Mouse (Mus musculus): ENCODE data around the gene Sec1. TPM values are rescaled to one million over a fixed set of nuclear protein-coding genes. Genes with fewer than 3 reads are reported as not detected.

Sec1 gene
- polyA plus RNA-seq, 1 experiment: 0.18 TPM

GRCm38 (mm10) chr7:45628364-45629294 is 65.6 kb downstream of the Sec1 start:
- peaks cover 10% of the 10 kb centered on the region for H3K27me3 ChIP-seq (ENCODE audit: control insufficient read depth, insufficient read depth, insufficient read length)
- TF ChIP-seq USF1 (IDR thresholded peaks at IDR 0.05; ENCODE audit: low read depth): no peak
- TF ChIP-seq CTCF (IDR thresholded peaks at IDR 0.05; ENCODE audit: control insufficient read depth, insufficient read depth, insufficient read length): peak; percentile 76

More at GRCm38 (mm10) chr7:45628364-45629294, 65.6 kb downstream of the Sec1 start:
- H3K79me2 ChIP-seq (ENCODE audit: control insufficient read depth, insufficient read depth): no peaks in the 10 kb centered on the region
- no peak overlapping the region for H3ac ChIP-seq (ENCODE audit: control insufficient read depth, insufficient read length, low read depth)
- H3K4me3 ChIP-seq (ENCODE audit: insufficient read depth, poor library complexity, severe bottlenecking): no peak overlapping the region
- H3K79me3 ChIP-seq (ENCODE audit: low read depth): no peaks in the 10 kb centered on the region
- no peaks in the 10 kb centered on the region for H3K36me3 ChIP-seq (ENCODE audit: control insufficient read depth, insufficient read depth)

Other genes with a start within 250 kb of the Sec1 start
- gene Ftl1, start 234.5 kb downstream of the Sec1 start, polyA plus RNA-seq (2012; fragmentation: generic; extraction: Trizol): 14,288 TPM
- 642 TPM for gene Bax, start 227.5 kb downstream of the Sec1 start, polyA plus RNA-seq (2012; fragmentation: generic; extraction: Trizol)
- not detected for gene Tulp2, start 212.5 kb downstream of the Sec1 start, polyA plus RNA-seq (2012; fragmentation: generic; extraction: Trizol)
- gene Gm45808, start 207.6 kb downstream of the Sec1 start, polyA plus RNA-seq (2012; fragmentation: generic; extraction: Trizol): not detected
- 0.07 TPM for gene Dhdh, start 205.6 kb downstream of the Sec1 start, polyA plus RNA-seq (2012; fragmentation: generic; extraction: Trizol)
- 115 TPM for gene Nucb1, start 184.0 kb downstream of the Sec1 start, polyA plus RNA-seq (2012; fragmentation: generic; extraction: Trizol)
- gene Ppp1r15a, start 168.1 kb downstream of the Sec1 start, polyA plus RNA-seq (2012; fragmentation: generic; extraction: Trizol): 32.5 TPM
- gene Plekha4, start 168.1 kb downstream of the Sec1 start, polyA plus RNA-seq (2012; fragmentation: generic; extraction: Trizol): 0.89 TPM
- 1.7 TPM for gene Hsd17b14, start 139.5 kb downstream of the Sec1 start, polyA plus RNA-seq (2012; fragmentation: generic; extraction: Trizol)
- gene Bcat2, start 124.2 kb downstream of the Sec1 start, polyA plus RNA-seq (2012; fragmentation: generic; extraction: Trizol): 26.5 TPM
- gene Fgf21, start 78.9 kb downstream of the Sec1 start, polyA plus RNA-seq (2012; fragmentation: generic; extraction: Trizol): 0.97 TPM
- 0.04 TPM for gene Fut1, start 77.1 kb downstream of the Sec1 start, polyA plus RNA-seq (2012; fragmentation: generic; extraction: Trizol)
- not detected for gene Izumo1, start 72.6 kb downstream of the Sec1 start, polyA plus RNA-seq (2012; fragmentation: generic; extraction: Trizol)
- not detected for gene Rasip1, start 66.9 kb downstream of the Sec1 start, polyA plus RNA-seq (2012; fragmentation: generic; extraction: Trizol)
- 0.48 TPM for gene Mamstr, start 54.4 kb downstream of the Sec1 start, polyA plus RNA-seq (2012; fragmentation: generic; extraction: Trizol)
- gene Fut2, start 28.0 kb downstream of the Sec1 start, polyA plus RNA-seq (2012; fragmentation: generic; extraction: Trizol): 0.01 TPM
- 0.04 TPM for gene Ntn5, start 10.4 kb downstream of the Sec1 start, polyA plus RNA-seq (2012; fragmentation: generic; extraction: Trizol)
- gene Car11, start 5.4 kb upstream of the Sec1 start, polyA plus RNA-seq (2012; fragmentation: generic; extraction: Trizol): 0.44 TPM
- 5.6 TPM for gene Dbp, start 10.7 kb upstream of the Sec1 start, polyA plus RNA-seq (2012; fragmentation: generic; extraction: Trizol)
- 4,453 TPM for gene Rpl18, start 21.1 kb upstream of the Sec1 start, polyA plus RNA-seq (2012; fragmentation: generic; extraction: Trizol)
- 16.9 TPM for gene Sphk2, start 23.6 kb upstream of the Sec1 start, polyA plus RNA-seq (2012; fragmentation: generic; extraction: Trizol)
- 0.48 TPM for gene Fam83e, start 26.8 kb upstream of the Sec1 start, polyA plus RNA-seq (2012; fragmentation: generic; extraction: Trizol)
- gene Spaca4, start 31.4 kb upstream of the Sec1 start, polyA plus RNA-seq (2012; fragmentation: generic; extraction: Trizol): 0.33 TPM
- gene Lmtk3, start 89.3 kb upstream of the Sec1 start, polyA plus RNA-seq (2012; fragmentation: generic; extraction: Trizol): 0.27 TPM
- gene Sult2b1, start 90.3 kb upstream of the Sec1 start, polyA plus RNA-seq (2012; fragmentation: generic; extraction: Trizol): 0.13 TPM
- 175 TPM for gene Cyth2, start 120.2 kb upstream of the Sec1 start, polyA plus RNA-seq (2012; fragmentation: generic; extraction: Trizol)
- gene Kcnj14, start 130.4 kb upstream of the Sec1 start, polyA plus RNA-seq (2012; fragmentation: generic; extraction: Trizol): 0.22 TPM
- gene Grwd1, start 136.5 kb upstream of the Sec1 start, polyA plus RNA-seq (2012; fragmentation: generic; extraction: Trizol): 110 TPM
- 122 TPM for gene Kdelr1, start 178.4 kb upstream of the Sec1 start, polyA plus RNA-seq (2012; fragmentation: generic; extraction: Trizol)
- 1.1 TPM for gene Grin2d, start 184.0 kb upstream of the Sec1 start, polyA plus RNA-seq (2012; fragmentation: generic; extraction: Trizol)
- gene Syngr4, start 202.3 kb upstream of the Sec1 start, polyA plus RNA-seq (2012; fragmentation: generic; extraction: Trizol): 0.15 TPM
- gene Tmem143, start 202.5 kb upstream of the Sec1 start, polyA plus RNA-seq (2012; fragmentation: generic; extraction: Trizol): 21.9 TPM
- gene Emp3, start 227.0 kb upstream of the Sec1 start, polyA plus RNA-seq (2012; fragmentation: generic; extraction: Trizol): 705 TPM
- 2.6 TPM for gene Ccdc114, start 229.7 kb upstream of the Sec1 start, polyA plus RNA-seq (2012; fragmentation: generic; extraction: Trizol)

Data from C2C12 (cell line).